In genomic region chr1:39228401-39228800, GRCm38 (mm10) we compare ENCODE assay signal across 27 mouse cellular contexts. TPM values are rescaled to one million over a fixed set of nuclear protein-coding genes. Genes with fewer than 3 reads are reported as not detected.
"Had no signal": no experiment of that assay in that cellular context is flagged by ENCODE, and none has a peak within 500 bp of the region (broad histone marks: within the 10 kb centered on the region; RNA-seq: fewer than 3 reads in every experiment).

No protein-coding gene starts in this region.

- H3K27ac ChIP-seq: gastrocnemius, adult 2 months; heart, embryonic 10.5 days; hindbrain, embryonic 10.5 days; hindbrain, embryonic 12.5 days; hindbrain, embryonic 14.5 days; intestine, embryonic 15.5 days; layer of hippocampus, adult 2 months; left cerebral cortex, adult 2 months; limb, embryonic 10.5 days; limb, embryonic 12.5 days; liver, embryonic 13.5 days; liver, embryonic 15.5 days had no signal

- H3K4me1 ChIP-seq: heart, embryonic 10.5 days; hindbrain, embryonic 10.5 days; hindbrain, embryonic 12.5 days; intestine, embryonic 15.5 days; limb, embryonic 10.5 days; limb, embryonic 12.5 days; liver, embryonic 13.5 days; liver, embryonic 15.5 days had no signal

- ATAC-seq: forebrain, embryonic 16.5 days; hindbrain, embryonic 16.5 days; inflammation-experienced regulatory T-cells, adult 6 months; intestine, embryonic 15.5 days; intestine, postnatal 0 days; liver, postnatal 0 days had no signal

- H3K27me3 ChIP-seq: hindbrain, embryonic 12.5 days; intestine, embryonic 15.5 days; limb, embryonic 12.5 days; liver, embryonic 13.5 days; liver, embryonic 15.5 days had no signal

- H3K4me3 ChIP-seq: gastrocnemius, adult 2 months; heart, embryonic 10.5 days; hindbrain, embryonic 10.5 days; hindbrain, embryonic 12.5 days; intestine, embryonic 15.5 days; layer of hippocampus, adult 2 months; left cerebral cortex, adult 2 months; limb, embryonic 10.5 days; limb, embryonic 12.5 days; liver, embryonic 13.5 days; liver, embryonic 15.5 days had no signal

- H3K4me2 ChIP-seq: hindbrain, embryonic 12.5 days; hindbrain, embryonic 14.5 days; intestine, embryonic 15.5 days; limb, embryonic 12.5 days; liver, embryonic 11.5 days; liver, embryonic 13.5 days; liver, embryonic 15.5 days had no signal

- DNase-seq: gastrocnemius, adult 2 months; gastrocnemius, postnatal 10 days; gastrocnemius, postnatal 25 days; kidney, adult 18-20 months; kidney, adult 8-10 months; kidney, postnatal 10 days; kidney, postnatal 25 days; kidney, postnatal 4 days; liver; liver, embryonic 13.5 days; liver, postnatal 0 days had no signal

- H3K9ac ChIP-seq: hindbrain, embryonic 12.5 days; hindbrain, embryonic 14.5 days; intestine, embryonic 15.5 days; limb, embryonic 12.5 days; liver, embryonic 13.5 days; liver, embryonic 15.5 days; liver, postnatal 0 days had no signal

- H3K9me3 ChIP-seq: heart, embryonic 10.5 days; hindbrain, embryonic 10.5 days; hindbrain, embryonic 12.5 days; intestine, embryonic 15.5 days; limb, embryonic 10.5 days; limb, embryonic 12.5 days; liver, embryonic 13.5 days; liver, embryonic 15.5 days had no signal

- H3K36me3 ChIP-seq: heart, embryonic 10.5 days; hindbrain, embryonic 10.5 days; hindbrain, embryonic 12.5 days; intestine, embryonic 15.5 days; limb, embryonic 10.5 days; limb, embryonic 12.5 days; liver, embryonic 13.5 days; liver, embryonic 15.5 days had no signal

RNA-seq across cellular contexts. Expression of gene Npas2, which starts 34.9 kb away (rescaled TPM):
- total RNA-seq: granulocyte monocyte progenitor cell, adult 5-6 weeks had no signal
